In genomic region chr2:155585486-155585885, GRCm38 (mm10) we compare ENCODE assay signal across 8 mouse cellular contexts. TPM values are rescaled to one million over a fixed set of nuclear protein-coding genes. Genes with fewer than 3 reads are reported as not detected.
DNase-seq lines count a peak whose midpoint lies in the region; ATAC-seq lines count a peak whose summit lies in the region.

No protein-coding gene starts in this region.

- DNase-seq in adrenal gland, adult (ENCODE audit: inconsistent age in 2 of 2, low spot score in 1 of 2), result peak; percentile 34 to 81
- no peak for DNase-seq in adrenal gland, postnatal 4 days (ENCODE audit: low spot score in 2 of 2)
- DNase-seq in adrenal gland, adult 8-10 months, result peak; percentile 37
- peak; percentile 56 for DNase-seq in kidney, postnatal 10 days
- DNase-seq in lung, postnatal 36 days, result peak; percentile 60
- DNase-seq in gastrocnemius, postnatal 25 days, result no peak
- DNase-seq in gastrocnemius, adult 18-20 months (ENCODE audit: low spot score), result no peak

- ATAC-seq in megakaryocyte-erythroid progenitor cell, adult 5-6 weeks (replicated peaks; ENCODE audit: low FRiP score, low TSS enrichment, poor library complexity, severe bottlenecking), result no peak

RNA-seq across cellular contexts. Expression of gene Gss, which starts 7.1 kb away (rescaled TPM):
- 10 to 100 TPM; 38.7 to 39.6 TPM for total RNA-seq in adrenal gland, postnatal 4 days (2021)
- total RNA-seq in adrenal gland, adult 8-10 months (2022), result 10 to 100 TPM; 57.8 to 78.0 (median 72.3) TPM
- 1 to 10 TPM; 5.6 to 5.9 TPM for total RNA-seq in gastrocnemius, postnatal 25 days (2021)
- 1 to 10 TPM; 5.2 to 6.2 TPM for total RNA-seq in gastrocnemius, adult 18-20 months (2021)
- total RNA-seq in megakaryocyte-erythroid progenitor cell, adult 5-6 weeks (2014; fragmentation: Nextera tagmentation), result 20.2 and 27.0 TPM in 2 replicates
- 18.9 and 23.2 TPM in 2 replicates for total RNA-seq in megakaryocyte-erythroid progenitor cell, adult 5-6 weeks (2017)

RNA-seq across cellular contexts. Expression of gene Myh7b, which starts 25.5 kb away (rescaled TPM):
- total RNA-seq in adrenal gland, postnatal 4 days (2021), result 1 to 10 TPM in 1 of 2 experiments, under 1 TPM in 1; 0.62 to 1.8 TPM
- under 1 TPM; 0.15 to 0.46 (median 0.22) TPM for total RNA-seq in adrenal gland, adult 8-10 months (2022)
- total RNA-seq in gastrocnemius, postnatal 25 days (2021), result 1 to 10 TPM in 1 of 2 experiments, under 1 TPM in 1; 0.88 to 5.0 TPM
- total RNA-seq in gastrocnemius, adult 18-20 months (2021), result 1 to 10 TPM; 4.5 to 7.3 TPM
- total RNA-seq in megakaryocyte-erythroid progenitor cell, adult 5-6 weeks (2014; fragmentation: Nextera tagmentation), result not detected in 2 replicates
- not detected in 2 replicates for total RNA-seq in megakaryocyte-erythroid progenitor cell, adult 5-6 weeks (2017)

Comparison
In these comparisons a context has a peak if more than half of its experiments do, and no peak if none do; other contexts are left out.
1. DNase-seq: peak in adrenal gland, adult (2 of 2), adrenal gland, adult 8-10 months (single experiment), kidney, postnatal 10 days (single experiment) and lung, postnatal 36 days (single experiment); none in adrenal gland, postnatal 4 days (0 of 2), gastrocnemius, postnatal 25 days (single experiment) and gastrocnemius, adult 18-20 months (single experiment).